Mouse (Mus musculus) frontal cortex, postnatal 14 days (tissue): ENCODE measurements around the gene Fat1.
"Not testable (repeated sequence)": the region's sequence is repeated elsewhere in the genome, so short reads cannot be mapped to it uniquely, and the experiment has no call there.

ENCODE experiments used
- DNase-seq, 2 experiments: peaks; one replicate each; pipeline ENCODE4 v3.0.0; 2022; ENCODE audit warnings: low spot score in 2 of 2

Fat1 gene

GRCm38 (mm10) chr8:45065391-45065790 is 130.1 kb downstream of the Fat1 start:
- DNase-seq = not testable (repeated sequence)

- DNase-seq = peak; percentile 71 to 90
Observed at GRCm38 (mm10) chr8:45068759-45069386, 133.6 kb downstream of the Fat1 start, which contains the start of gene Mtnr1a. Gene Mtnr1a (plus strand): TSS chr8:45069137.

- DNase-seq = no peak
Observed at GRCm38 (mm10) chr8:45070949-45071348, 135.7 kb downstream of the Fat1 start.

- no peak for DNase-seq
Observed at GRCm38 (mm10) chr8:45080850-45081249, 145.6 kb downstream of the Fat1 start.

GRCm38 (mm10) chr8:45093599-45093998 is 158.4 kb downstream of the Fat1 start:
- no peak for DNase-seq
